Mouse (Mus musculus): ENCODE results near the gene Repin1. TPM values are rescaled to one million over a fixed set of nuclear protein-coding genes. Genes with fewer than 3 reads are reported as not detected.

Gene Repin1
- polyA plus RNA-seq, 1 experiment from 2014 or later: 47.5 TPM

GRCm38 (mm10) chr6:48627511-48627924 is 33.8 kb downstream of the Repin1 start:
- Histone ChIP-seq H3K27ac (ENCODE audit: low read depth, low read length) (no peak overlapping the region), H3K27me3 (ENCODE audit: control insufficient read depth, insufficient read depth, low read length) (peaks cover 29% of the 10 kb centered on the region; the same call in 1 of the 2 replicates), H3K4me3 (ENCODE audit: low read depth, low read length) (peak overlapping the region; percentile 41), H3K9me3 (ENCODE audit: control insufficient read depth, low read length) (no peaks in the 10 kb centered on the region), H3K36me3 (ENCODE audit: control insufficient read depth, insufficient read depth, low read length) (no peaks in the 10 kb centered on the region), H3K4me2 (ENCODE audit: low read depth) (peak overlapping the region; percentile 80), H3K9ac (ENCODE audit: low read length) (no peak overlapping the region), H3K4me1 (ENCODE audit: control insufficient read depth, insufficient read depth, low read length) (peaks cover 9% of the 10 kb centered on the region; the same call in 1 of the 2 replicates)
- DNase-seq (ENCODE audit: low spot score) (no peak), ATAC-seq (ENCODE audit: insufficient read depth, low FRiP score, low TSS enrichment) (no peak)
- WGBS: 1% methylated on average over 7 of the region's 7 CpGs

- WGBS: 83% methylated on average over 3 of the region's 3 CpGs
- Histone ChIP-seq H3K9ac (ENCODE audit: low read length) (no peak overlapping the region), H3K4me2 (ENCODE audit: low read depth) (no peak overlapping the region), H3K27ac (ENCODE audit: low read depth, low read length) (no peak overlapping the region), H3K36me3 (ENCODE audit: control insufficient read depth, insufficient read depth, low read length) (no peaks in the 10 kb centered on the region), H3K9me3 (ENCODE audit: control insufficient read depth, low read length) (no peaks in the 10 kb centered on the region), H3K27me3 (ENCODE audit: control insufficient read depth, insufficient read depth, low read length) (peaks cover 29% of the 10 kb centered on the region; the same call in 1 of the 2 replicates), H3K4me1 (ENCODE audit: control insufficient read depth, insufficient read depth, low read length) (peaks cover 9% of the 10 kb centered on the region; the same call in 1 of the 2 replicates), H3K4me3 (ENCODE audit: low read depth, low read length) (no peak overlapping the region)
- ATAC-seq (ENCODE audit: insufficient read depth, low FRiP score, low TSS enrichment): no peak
- DNase-seq (ENCODE audit: low spot score): no peak
Observed at GRCm38 (mm10) chr6:48628377-48628776, 34.7 kb downstream of the Repin1 start.

GRCm38 (mm10) chr6:48628808-48629660 is 35.4 kb downstream of the Repin1 start:
- ATAC-seq (ENCODE audit: insufficient read depth, low FRiP score, low TSS enrichment) (peak; percentile 31; the same call in 1 of the 2 replicates), DNase-seq (ENCODE audit: low spot score) (peak; percentile 56)
- Histone ChIP-seq H3K9me3 (ENCODE audit: control insufficient read depth, low read length) (no peaks in the 10 kb centered on the region), H3K4me2 (ENCODE audit: low read depth) (peak overlapping the region; percentile 64), H3K9ac (ENCODE audit: low read length) (peak overlapping the region; percentile 48), H3K36me3 (ENCODE audit: control insufficient read depth, insufficient read depth, low read length) (no peaks in the 10 kb centered on the region), H3K27me3 (ENCODE audit: control insufficient read depth, insufficient read depth, low read length) (peaks cover 29% of the 10 kb centered on the region; the same call in 1 of the 2 replicates), H3K27ac (ENCODE audit: low read depth, low read length) (no peak overlapping the region), H3K4me1 (ENCODE audit: control insufficient read depth, insufficient read depth, low read length) (peaks cover 9% of the 10 kb centered on the region; the same call in 1 of the 2 replicates), H3K4me3 (ENCODE audit: low read depth, low read length) (peak overlapping the region; percentile 35)
- 13% methylated on average over 54 of the region's 54 CpGs for WGBS

- H3K36me3 ChIP-seq (ENCODE audit: control insufficient read depth, insufficient read depth, low read length): no peaks in the 10 kb centered on the region
- H3K9me3 ChIP-seq (ENCODE audit: control insufficient read depth, low read length): no peaks in the 10 kb centered on the region
- H3K27me3 ChIP-seq (ENCODE audit: control insufficient read depth, insufficient read depth, low read length): peaks cover 29% of the 10 kb centered on the region; the same call in 1 of the 2 replicates
- ATAC-seq (ENCODE audit: insufficient read depth, low FRiP score, low TSS enrichment) (peak; percentile 32; the same call in 1 of the 2 replicates), DNase-seq (ENCODE audit: low spot score) (no peak)
- peaks cover 9% of the 10 kb centered on the region; the same call in 1 of the 2 replicates for H3K4me1 ChIP-seq (ENCODE audit: control insufficient read depth, insufficient read depth, low read length)
- peak overlapping the region; percentile 48 for H3K9ac ChIP-seq (ENCODE audit: low read length)
- peak overlapping the region; percentile 35 for H3K4me3 ChIP-seq (ENCODE audit: low read depth, low read length)
- WGBS: 21% methylated on average over 13 of the region's 13 CpGs
- no peak overlapping the region for H3K27ac ChIP-seq (ENCODE audit: low read depth, low read length)
- peak overlapping the region; percentile 64 for H3K4me2 ChIP-seq (ENCODE audit: low read depth)
Observed at GRCm38 (mm10) chr6:48629661-48630034, 36.0 kb downstream of the Repin1 start.

GRCm38 (mm10) chr6:48630831-48631230 is 37.1 kb downstream of the Repin1 start:
- no peak overlapping the region for H3K4me2 ChIP-seq (ENCODE audit: low read depth)
- no peak for ATAC-seq (ENCODE audit: insufficient read depth, low FRiP score, low TSS enrichment)
- peaks cover 9% of the 10 kb centered on the region; the same call in 1 of the 2 replicates for H3K4me1 ChIP-seq (ENCODE audit: control insufficient read depth, insufficient read depth, low read length)
- H3K27me3 ChIP-seq (ENCODE audit: control insufficient read depth, insufficient read depth, low read length): peaks cover 24% of the 10 kb centered on the region; the same call in 1 of the 2 replicates
- no peak for DNase-seq (ENCODE audit: low spot score)
- H3K4me3 ChIP-seq (ENCODE audit: low read depth, low read length): no peak overlapping the region
- no peak overlapping the region for H3K9ac ChIP-seq (ENCODE audit: low read length)
- no peaks in the 10 kb centered on the region for H3K36me3 ChIP-seq (ENCODE audit: control insufficient read depth, insufficient read depth, low read length)
- WGBS: 89% methylated on average over 8 of the region's 8 CpGs
- no peaks in the 10 kb centered on the region for H3K9me3 ChIP-seq (ENCODE audit: control insufficient read depth, low read length)
- H3K27ac ChIP-seq (ENCODE audit: low read depth, low read length): no peak overlapping the region

GRCm38 (mm10) chr6:48635105-48635504 is 41.4 kb downstream of the Repin1 start:
- no peak for ATAC-seq (ENCODE audit: insufficient read depth, low FRiP score, low TSS enrichment)
- H3K4me3 ChIP-seq (ENCODE audit: low read depth, low read length): no peak overlapping the region
- no peaks in the 10 kb centered on the region for H3K36me3 ChIP-seq (ENCODE audit: control insufficient read depth, insufficient read depth, low read length)
- no peaks in the 10 kb centered on the region for H3K4me1 ChIP-seq (ENCODE audit: control insufficient read depth, insufficient read depth, low read length)
- DNase-seq (ENCODE audit: low spot score): no peak
- H3K27me3 ChIP-seq (ENCODE audit: control insufficient read depth, insufficient read depth, low read length): 0 out of 2 replicates have a peak, but pooled peaks cover 2% of the 10 kb centered on the region
- no peak overlapping the region for H3K27ac ChIP-seq (ENCODE audit: low read depth, low read length)
- H3K9me3 ChIP-seq (ENCODE audit: control insufficient read depth, low read length): no peaks in the 10 kb centered on the region
- H3K4me2 ChIP-seq (ENCODE audit: low read depth): no peak overlapping the region
- WGBS: 87% methylated on average over 2 of the region's 2 CpGs
- no peak overlapping the region for H3K9ac ChIP-seq (ENCODE audit: low read length)

- H3K27ac ChIP-seq (ENCODE audit: low read depth, low read length): no peak overlapping the region
- ATAC-seq (ENCODE audit: insufficient read depth, low FRiP score, low TSS enrichment) (no peak), DNase-seq (ENCODE audit: low spot score) (no peak)
- H3K4me2 ChIP-seq (ENCODE audit: low read depth): no peak overlapping the region
- no peaks in the 10 kb centered on the region for H3K9me3 ChIP-seq (ENCODE audit: control insufficient read depth, low read length)
- WGBS: 31% methylated on average over 6 of the region's 6 CpGs
- no peak overlapping the region for H3K9ac ChIP-seq (ENCODE audit: low read length)
- no peaks in the 10 kb centered on the region for H3K4me1 ChIP-seq (ENCODE audit: control insufficient read depth, insufficient read depth, low read length)
- no peaks in the 10 kb centered on the region for H3K36me3 ChIP-seq (ENCODE audit: control insufficient read depth, insufficient read depth, low read length)
- no peak overlapping the region for H3K4me3 ChIP-seq (ENCODE audit: low read depth, low read length)
- no peaks in the 10 kb centered on the region for H3K27me3 ChIP-seq (ENCODE audit: control insufficient read depth, insufficient read depth, low read length)
Observed at GRCm38 (mm10) chr6:48636515-48636914, 42.8 kb downstream of the Repin1 start.

GRCm38 (mm10) chr6:48637811-48638500 is 44.3 kb downstream of the Repin1 start:
- H3K27me3 ChIP-seq (ENCODE audit: control insufficient read depth, insufficient read depth, low read length): no peaks in the 10 kb centered on the region
- no peak overlapping the region for H3K9ac ChIP-seq (ENCODE audit: low read length)
- no peaks in the 10 kb centered on the region for H3K4me1 ChIP-seq (ENCODE audit: control insufficient read depth, insufficient read depth, low read length)
- ATAC-seq (ENCODE audit: insufficient read depth, low FRiP score, low TSS enrichment) (no peak), DNase-seq (ENCODE audit: low spot score) (no peak)
- H3K4me2 ChIP-seq (ENCODE audit: low read depth): no peak overlapping the region
- H3K4me3 ChIP-seq (ENCODE audit: low read depth, low read length): no peak overlapping the region
- no peaks in the 10 kb centered on the region for H3K36me3 ChIP-seq (ENCODE audit: control insufficient read depth, insufficient read depth, low read length)
- no peak overlapping the region for H3K27ac ChIP-seq (ENCODE audit: low read depth, low read length)
- no peaks in the 10 kb centered on the region for H3K9me3 ChIP-seq (ENCODE audit: control insufficient read depth, low read length)
- 69% methylated on average over 6 of the region's 6 CpGs for WGBS
